Mouse (Mus musculus) neural tube, embryonic 15.5 days (tissue): ENCODE results near the gene Ddr1. TPM values are rescaled to one million over a fixed set of nuclear protein-coding genes. Genes with fewer than 3 reads are reported as not detected.

ENCODE experiments used
- ATAC-seq: fragments of 200-750 bp; cut with Nextera tagmentation; 2 replicates; pipeline ENCODE4 v1.8.0; 2017; ENCODE audit warnings: mild to moderate bottlenecking, moderate TSS enrichment, moderate library complexity; ENCODE audit not compliant: low FRiP score
- H3K27ac ChIP-seq: fragments of 300-500 bp; sonication (generic); replicated peaks from 2 replicates; pipeline ENCODE4 v1.5.1; 2015; ENCODE audit warnings: mild to moderate bottlenecking, inconsistent platforms
- H3K27me3 ChIP-seq: fragments of 300-500 bp; sonication (generic); replicated peaks from 2 replicates; pipeline ENCODE4 v1.6.1; 2015; ENCODE audit warnings: inconsistent platforms
- H3K36me3 ChIP-seq: fragments of 300-500 bp; sonication (generic); 2 replicates; pipeline ENCODE4 v1.6.1; 2015; ENCODE audit warnings: inconsistent platforms
- H3K4me1 ChIP-seq: fragments of 300-500 bp; sonication (generic); 2 replicates; pipeline ENCODE4 v1.6.1; 2015; ENCODE audit warnings: inconsistent platforms
- H3K4me2 ChIP-seq: fragments of 300-500 bp; sonication (generic); 2 replicates; pipeline ENCODE4 v1.6.1; 2015; ENCODE audit warnings: inconsistent platforms, mild to moderate bottlenecking, moderate library complexity
- H3K4me3 ChIP-seq: fragments of 300-500 bp; sonication (generic); replicated peaks from 2 replicates; pipeline ENCODE4 v1.5.1; 2015; ENCODE audit warnings: mild to moderate bottlenecking, inconsistent platforms
- H3K9ac ChIP-seq: fragments of 300-500 bp; sonication (generic); replicated peaks from 2 replicates; pipeline ENCODE4 v1.6.1; 2015; ENCODE audit warnings: mild to moderate bottlenecking, inconsistent platforms
- H3K9me3 ChIP-seq: fragments of 300-500 bp; sonication (generic); replicated peaks from 2 replicates; pipeline ENCODE4 v1.6.1; 2016; ENCODE audit warnings: inconsistent platforms
- WGBS: fragments of 180-500 bp; shearing (Covaris S2); methylation state at CpG from one replicate; pipeline ENCODE4 v1.1.7; 2015; ENCODE audit warnings: mixed read lengths; 5-methylcytosine and 5-hydroxymethylcytosine counted together
- polyA plus RNA-seq: library from polyadenylated mRNA; unstranded; fragments of >200 nt; fragmentation: Nextera tagmentation; extraction: Ambion mirVana; gene quantifications from 2 replicates; pipeline ENCODE4 v1.2.1, GENCODE M21; 2015

Ddr1 gene
- polyA plus RNA-seq = 73.8 and 76.4 TPM in 2 replicates

DNA sequence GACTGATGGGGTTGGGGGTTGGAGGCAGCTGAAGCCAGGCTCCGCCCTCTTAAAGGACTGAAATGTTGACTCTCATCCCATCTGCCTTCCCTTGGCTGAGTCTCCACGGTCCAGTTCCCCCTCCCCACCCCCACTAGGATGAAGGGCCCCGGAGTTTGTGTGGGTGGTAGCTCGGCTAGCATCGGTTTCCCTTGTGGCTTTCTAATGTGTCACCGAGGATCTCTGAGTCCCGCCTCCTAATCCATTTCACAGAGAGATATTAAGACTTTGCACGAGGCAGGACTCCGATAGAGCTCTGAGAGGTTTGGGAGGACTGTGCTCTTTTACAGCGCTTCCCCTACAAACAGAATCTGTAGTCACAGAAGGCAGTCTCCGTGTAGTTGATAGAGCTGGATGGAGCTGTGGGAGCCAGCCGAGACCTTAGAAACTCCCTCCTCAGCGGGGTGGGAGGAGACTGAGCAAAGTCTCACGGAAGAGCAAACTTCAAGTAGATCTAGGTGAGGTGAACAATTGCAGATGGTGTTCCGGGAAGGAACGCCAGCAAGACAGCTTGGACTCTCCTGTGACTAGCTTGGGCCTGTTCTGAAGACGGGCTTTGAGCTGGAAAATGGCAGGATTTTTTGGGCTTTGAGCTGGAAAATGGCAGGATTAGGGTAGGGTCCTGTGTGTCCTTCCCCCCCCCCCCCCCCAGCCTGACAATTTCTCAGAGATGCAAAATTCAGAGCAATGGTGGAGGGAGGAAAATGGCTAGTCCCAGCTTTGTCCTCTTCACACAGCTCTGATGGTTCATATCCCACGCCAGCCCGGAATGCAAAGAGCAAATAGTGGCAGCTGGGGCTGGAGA, at the start of gene Ddr1:
Gene Ddr1, minus strand, starts transcription at position 1 of the 844 bp plus-strand sequence.
- Histone ChIP-seq H3K4me3 (peak within 1 kb of the TSS; percentile 68), H3K9me3 (no peaks in the 10 kb centered on the region), H3K27ac (peak within 1 kb of the TSS; percentile 91), H3K27me3 (no peaks in the 10 kb centered on the region), H3K4me2 (peak within 1 kb of the TSS; percentile 83), H3K36me3 (no peaks in the 10 kb centered on the region), H3K9ac (peak within 1 kb of the TSS; percentile 57), H3K4me1 (peaks cover 45% of the 10 kb centered on the region)
- 5% methylated on average over 19 of the region's 19 CpGs for WGBS
- ATAC-seq = peak; percentile 40; the same call in 1 of the 2 replicates

- no peaks in the 10 kb centered on the region for H3K36me3 ChIP-seq
- no peak overlapping the region for H3K27ac ChIP-seq
- 97% methylated on average over 7 of the region's 7 CpGs for WGBS
- no peak overlapping the region for H3K4me3 ChIP-seq
- no peak for ATAC-seq
- H3K4me2 ChIP-seq = no peak overlapping the region
- no peaks in the 10 kb centered on the region for H3K9me3 ChIP-seq
- no peak overlapping the region for H3K9ac ChIP-seq
- no peaks in the 10 kb centered on the region for H3K27me3 ChIP-seq
- peaks cover 10% of the 10 kb centered on the region for H3K4me1 ChIP-seq
Measured at GRCm38 (mm10) chr17:35753668-35754067, 49.2 kb upstream of the Ddr1 start.

DNA sequence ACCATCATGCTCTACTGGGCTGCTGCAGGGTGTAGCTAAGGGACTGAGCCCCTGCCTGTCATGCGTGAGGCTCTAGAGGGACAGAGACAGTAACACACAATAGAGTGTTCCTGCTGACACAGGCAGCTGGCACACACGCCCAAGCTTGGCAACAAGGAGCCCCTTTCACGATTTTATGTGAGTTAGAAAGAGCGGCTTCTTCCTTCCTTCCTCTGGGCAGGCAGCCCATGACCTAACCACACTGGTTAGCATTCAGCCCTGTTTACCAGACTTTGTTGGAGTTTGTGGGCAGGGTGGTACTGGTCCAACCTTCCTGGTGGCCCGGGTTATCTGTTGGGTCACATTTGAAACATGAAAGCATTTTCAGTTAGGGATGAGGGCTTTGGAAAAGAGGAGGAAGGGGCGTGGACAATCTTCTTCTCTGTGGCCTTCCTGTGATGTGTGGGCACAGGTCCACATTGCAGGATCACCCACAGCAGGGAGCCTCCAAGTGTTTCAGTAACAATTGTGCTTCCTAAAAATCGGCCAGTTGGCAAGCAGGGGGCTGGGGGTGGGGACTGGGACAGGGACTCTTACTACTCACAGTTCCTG, 47.9 kb upstream of the Ddr1 start:
- H3K4me1 ChIP-seq = peaks cover 10% of the 10 kb centered on the region
- peak overlapping the region; percentile 56; the same call in 1 of the 2 replicates for H3K27ac ChIP-seq
- 38% methylated on average over 7 of the region's 7 CpGs for WGBS
- no peak overlapping the region for H3K9ac ChIP-seq
- H3K9me3 ChIP-seq = no peaks in the 10 kb centered on the region
- H3K4me3 ChIP-seq = no peak overlapping the region
- ATAC-seq = peak; percentile 68; the same call in 1 of the 2 replicates
- no peaks in the 10 kb centered on the region for H3K27me3 ChIP-seq
- no peaks in the 10 kb centered on the region for H3K36me3 ChIP-seq
- H3K4me2 ChIP-seq = no peak overlapping the region

DNA sequence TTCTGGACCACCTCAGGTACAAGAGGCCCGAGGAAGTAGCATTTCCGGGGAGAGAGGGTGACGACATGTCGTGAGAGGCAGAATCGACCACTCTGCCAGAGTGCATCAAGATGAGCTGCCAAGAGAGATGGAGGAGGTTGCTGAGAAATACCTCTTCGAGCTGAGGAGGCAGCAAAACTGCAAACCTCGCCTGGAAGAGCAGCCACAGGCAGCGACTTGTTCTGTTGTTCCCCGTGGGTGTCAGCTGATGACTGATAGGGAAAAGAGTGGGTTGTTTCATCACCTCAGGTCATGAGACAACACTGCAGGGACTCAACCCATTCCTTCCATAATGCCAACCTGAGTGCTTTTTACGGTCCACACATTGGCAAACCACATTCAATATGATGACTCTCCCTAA, 45.3 kb upstream of the Ddr1 start:
- no peak overlapping the region for H3K9ac ChIP-seq
- no peaks in the 10 kb centered on the region for H3K9me3 ChIP-seq
- no peaks in the 10 kb centered on the region for H3K36me3 ChIP-seq
- H3K4me3 ChIP-seq = no peak overlapping the region
- H3K27ac ChIP-seq = no peak overlapping the region
- H3K27me3 ChIP-seq = no peaks in the 10 kb centered on the region
- peaks cover 10% of the 10 kb centered on the region for H3K4me1 ChIP-seq
- no peak overlapping the region for H3K4me2 ChIP-seq
- 78% methylated on average over 10 of the region's 10 CpGs for WGBS
- no peak for ATAC-seq

- Histone ChIP-seq H3K4me1 (no peaks in the 10 kb centered on the region), H3K27ac (no peak overlapping the region), H3K27me3 (no peaks in the 10 kb centered on the region), H3K4me3 (no peak overlapping the region), H3K9ac (no peak overlapping the region), H3K36me3 (no peaks in the 10 kb centered on the region), H3K4me2 (no peak overlapping the region), H3K9me3 (no peaks in the 10 kb centered on the region)
- no peak for ATAC-seq
- WGBS = 92% methylated on average over 2 of the region's 2 CpGs
Measured at GRCm38 (mm10) chr17:35744361-35744760, 39.9 kb upstream of the Ddr1 start.

DNA sequence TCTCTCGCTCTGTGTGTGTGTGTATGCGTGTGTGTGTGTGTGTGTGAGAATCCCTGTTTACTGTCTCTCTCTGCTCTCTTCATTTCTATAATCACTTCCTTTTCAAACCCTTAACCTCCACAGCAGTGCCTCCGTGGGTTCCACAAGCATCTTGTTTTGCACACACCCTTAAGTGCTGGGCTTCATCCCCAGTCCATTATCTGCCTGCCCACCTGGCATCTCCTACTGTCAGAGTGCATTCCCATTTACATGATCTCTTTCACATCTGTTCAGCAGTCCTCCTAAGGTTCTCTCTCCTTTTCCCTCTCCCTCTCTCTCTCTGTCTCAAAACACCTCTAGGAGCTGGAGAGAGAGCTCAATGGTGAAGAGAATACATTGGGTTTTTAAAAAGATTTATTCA, 38.5 kb upstream of the Ddr1 start:
- Histone ChIP-seq H3K4me1 (peaks cover under 1% of the 10 kb centered on the region; the same call in 1 of the 2 replicates), H3K27me3 (no peaks in the 10 kb centered on the region), H3K4me3 (no peak overlapping the region), H3K36me3 (no peaks in the 10 kb centered on the region), H3K9ac (no peak overlapping the region), H3K9me3 (no peaks in the 10 kb centered on the region), H3K27ac (no peak overlapping the region), H3K4me2 (no peak overlapping the region)
- no peak for ATAC-seq
- WGBS = 83% methylated on average over 3 of the region's 3 CpGs

DNA sequence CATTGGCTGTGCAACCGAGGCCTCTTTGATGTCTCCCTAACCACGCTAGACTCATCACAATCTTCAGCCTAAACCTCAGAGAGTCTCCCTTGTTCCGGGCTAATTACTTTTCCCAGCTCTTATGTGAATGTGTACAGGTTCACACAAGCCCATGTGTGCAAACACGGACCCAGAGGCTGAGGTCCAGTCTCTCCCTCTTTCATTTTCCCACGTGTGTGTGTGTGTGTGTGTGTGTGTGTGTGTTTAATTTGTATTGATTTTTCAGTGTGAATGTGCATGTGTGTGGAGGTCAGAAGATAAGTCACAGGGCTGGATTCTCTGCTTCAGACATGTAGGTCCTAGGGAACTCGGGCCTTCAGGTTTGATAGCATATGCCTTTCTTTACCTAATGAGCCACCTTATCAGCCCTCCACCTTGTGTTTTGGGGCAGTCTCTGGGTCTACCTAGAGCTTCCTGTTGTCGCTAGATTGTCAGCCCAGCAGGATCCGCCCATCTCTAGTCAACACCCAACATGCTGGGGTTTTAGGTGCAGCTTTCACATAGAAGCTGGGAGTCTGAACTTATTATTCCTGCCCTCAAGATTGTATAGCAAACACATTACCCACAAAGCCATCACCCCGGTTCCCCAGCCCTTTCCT, 37.3 kb upstream of the Ddr1 start:
- no peak overlapping the region for H3K9ac ChIP-seq
- H3K4me1 ChIP-seq = peaks cover 13% of the 10 kb centered on the region
- no peak overlapping the region for H3K4me3 ChIP-seq
- ATAC-seq = no peak
- H3K27me3 ChIP-seq = no peaks in the 10 kb centered on the region
- no peak overlapping the region for H3K27ac ChIP-seq
- WGBS = 84% methylated on average over 9 of the region's 9 CpGs
- no peak overlapping the region for H3K4me2 ChIP-seq
- no peaks in the 10 kb centered on the region for H3K36me3 ChIP-seq
- H3K9me3 ChIP-seq = no peaks in the 10 kb centered on the region

GRCm38 (mm10) chr17:35740276-35740880, 36.0 kb upstream of the Ddr1 start:
- Histone ChIP-seq H3K4me2 (no peak overlapping the region), H3K9me3 (no peaks in the 10 kb centered on the region), H3K27me3 (no peaks in the 10 kb centered on the region), H3K4me1 (peaks cover 21% of the 10 kb centered on the region), H3K27ac (no peak overlapping the region), H3K4me3 (no peak overlapping the region), H3K36me3 (no peaks in the 10 kb centered on the region), H3K9ac (no peak overlapping the region)
- 77% methylated on average over 5 of the region's 5 CpGs for WGBS
- ATAC-seq = no peak

- WGBS = 15% methylated on average over 6 of the region's 6 CpGs
- H3K36me3 ChIP-seq = no peaks in the 10 kb centered on the region
- no peak overlapping the region for H3K4me3 ChIP-seq
- no peak overlapping the region for H3K9ac ChIP-seq
- H3K4me1 ChIP-seq = peaks cover 21% of the 10 kb centered on the region
- H3K27me3 ChIP-seq = no peaks in the 10 kb centered on the region
- no peak overlapping the region for H3K27ac ChIP-seq
- no peak overlapping the region for H3K4me2 ChIP-seq
- H3K9me3 ChIP-seq = no peaks in the 10 kb centered on the region
- ATAC-seq = no peak
Measured at GRCm38 (mm10) chr17:35739675-35740074, 35.3 kb upstream of the Ddr1 start.

- Histone ChIP-seq H3K9me3 (no peaks in the 10 kb centered on the region), H3K36me3 (no peaks in the 10 kb centered on the region), H3K9ac (no peak overlapping the region), H3K4me3 (no peak overlapping the region), H3K4me2 (peak overlapping the region; percentile 29; the same call in 1 of the 2 replicates), H3K27me3 (no peaks in the 10 kb centered on the region), H3K4me1 (peaks cover 21% of the 10 kb centered on the region), H3K27ac (no peak overlapping the region)
- 10% methylated on average over 12 of the region's 12 CpGs for WGBS
- peak; percentile 70; the same call in 1 of the 2 replicates for ATAC-seq
Measured at GRCm38 (mm10) chr17:35737743-35738142, 33.3 kb upstream of the Ddr1 start.

GRCm38 (mm10) chr17:35736280-35736960, 32.0 kb upstream of the Ddr1 start:
- no peak overlapping the region for H3K27ac ChIP-seq
- H3K4me3 ChIP-seq = no peak overlapping the region
- peak; percentile 43; the same call in 1 of the 2 replicates for ATAC-seq
- 35% methylated on average over 12 of the region's 12 CpGs for WGBS
- H3K9ac ChIP-seq = no peak overlapping the region
- no peaks in the 10 kb centered on the region for H3K36me3 ChIP-seq
- no peaks in the 10 kb centered on the region for H3K27me3 ChIP-seq
- peaks cover 21% of the 10 kb centered on the region for H3K4me1 ChIP-seq
- no peaks in the 10 kb centered on the region for H3K9me3 ChIP-seq
- no peak overlapping the region for H3K4me2 ChIP-seq
